Mouse (Mus musculus): ENCODE results near the gene Wdr47.
"Not testable (repeated sequence)": the region's sequence is repeated elsewhere in the genome, so short reads cannot be mapped to it uniquely, and the experiment has no call there.

Gene Wdr47

DNA sequence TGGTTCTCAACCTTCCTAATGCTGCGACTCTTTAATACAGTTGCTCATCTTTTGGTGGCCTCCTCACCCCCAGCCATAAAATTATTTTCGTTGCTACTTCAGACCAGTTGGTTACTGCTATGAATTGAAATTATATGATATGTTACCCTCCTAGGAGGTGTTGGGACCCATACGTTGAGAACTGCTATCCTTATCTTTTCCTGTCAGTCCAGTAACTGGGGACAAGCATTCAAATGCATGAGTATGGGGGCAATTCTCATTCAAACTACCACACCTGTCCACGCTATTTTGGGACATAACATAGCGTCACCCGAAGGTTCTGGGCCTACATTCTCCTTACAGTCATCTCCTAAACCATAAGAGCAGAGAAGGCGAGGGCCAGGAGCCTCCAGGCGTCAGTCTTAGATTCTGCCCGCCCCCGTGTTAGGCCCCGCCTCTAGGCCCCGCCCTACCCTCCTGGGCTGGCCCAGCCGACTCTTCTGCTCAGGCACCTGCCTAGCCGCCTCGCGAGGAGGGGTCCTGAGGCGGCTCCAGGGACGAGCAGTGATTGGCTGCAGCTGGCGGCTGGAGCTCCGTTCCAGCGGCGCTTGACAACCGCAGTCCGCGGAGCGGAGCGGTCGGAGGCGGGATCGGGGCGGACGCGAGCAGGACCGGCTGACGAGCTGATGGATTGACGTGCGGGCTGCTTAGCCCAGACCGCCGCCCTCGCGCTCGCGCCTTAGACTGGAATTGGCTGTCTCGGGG, at the start of gene Wdr47:
TSS of gene Wdr47 (plus strand) at position 494 of the 744 bp plus-strand sequence.
- peak; percentile 99 for DNase-seq (ENCODE audit: low read depth, low spot score)

DNA sequence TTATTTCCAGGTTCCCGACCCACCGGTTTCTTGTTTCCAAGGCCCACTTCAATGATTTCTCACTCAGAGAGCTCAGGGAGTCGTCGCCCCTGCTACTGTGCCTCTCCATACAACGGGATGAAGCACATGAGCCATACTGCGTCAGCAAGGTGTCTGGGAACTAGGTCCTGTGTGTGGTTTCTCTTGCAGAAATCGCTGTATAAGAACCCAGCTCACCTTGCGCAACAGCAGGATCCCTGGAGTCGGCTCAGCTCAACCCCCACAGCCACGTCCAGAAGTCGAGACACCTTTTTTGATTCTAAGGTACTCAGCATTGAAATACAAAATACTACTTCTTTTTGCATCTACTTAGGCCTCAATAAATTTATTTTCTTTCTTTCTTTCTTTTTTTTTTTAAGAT, 48.8 kb upstream of the Wdr47 start:
- no peak for DNase-seq (ENCODE audit: low read depth, low spot score)

DNA sequence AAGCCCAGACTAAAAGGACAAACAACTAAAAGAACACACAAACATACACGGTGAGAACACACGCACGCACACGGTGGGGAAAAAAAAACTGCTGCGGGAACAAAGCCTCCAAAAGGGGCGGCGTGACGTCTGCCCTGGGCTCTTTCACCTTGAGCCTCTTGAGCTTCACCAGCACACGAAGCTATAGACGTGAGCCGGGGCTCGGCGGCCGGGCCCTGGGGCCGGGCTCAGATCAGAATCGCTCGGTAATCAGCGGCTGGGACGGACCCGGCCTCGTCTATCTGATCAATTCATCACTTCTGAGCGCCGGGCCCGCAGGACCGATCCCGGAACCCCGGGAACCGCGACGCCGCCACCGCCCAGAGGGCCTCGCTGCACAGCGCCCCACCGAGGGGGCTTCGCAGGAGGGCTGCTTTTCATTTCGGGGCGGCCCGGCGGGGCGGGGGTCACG, 36.9 kb upstream of the Wdr47 start:
- DNase-seq (ENCODE audit: low read depth, low spot score) = no peak

DNA sequence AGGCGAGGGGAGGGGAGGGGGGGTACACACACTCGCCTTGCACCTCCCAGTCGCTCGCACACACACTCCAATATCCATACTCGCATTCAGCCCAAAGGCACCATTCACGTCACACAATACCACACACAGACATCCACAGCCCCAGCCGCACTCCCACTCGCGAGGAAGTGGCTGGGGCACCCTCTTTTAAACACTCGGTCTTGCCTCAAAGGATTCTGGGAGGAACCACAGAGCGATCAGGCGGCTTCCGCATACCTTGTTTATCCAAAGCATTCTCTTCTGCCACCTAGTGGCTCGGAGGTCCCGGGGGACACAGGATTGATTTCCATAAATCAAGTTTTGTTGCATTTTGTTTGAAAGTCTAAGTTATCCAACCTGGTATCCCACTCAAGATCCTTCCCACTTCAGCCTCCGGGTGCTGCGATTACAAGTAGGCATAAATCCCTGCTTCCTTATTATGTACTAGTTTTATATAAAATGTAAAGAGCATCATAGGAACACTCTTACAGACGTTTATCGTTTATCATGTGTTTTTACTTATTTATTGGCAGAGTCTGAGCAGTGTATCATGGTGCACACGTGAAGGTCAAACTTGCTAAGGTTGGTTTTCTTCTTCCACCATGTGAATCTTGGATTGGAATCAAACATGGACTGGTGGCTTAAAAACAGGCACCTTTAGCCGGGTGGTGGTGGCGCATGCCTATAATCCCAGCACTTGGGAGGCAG, 36.3 kb upstream of the Wdr47 start:
- DNase-seq (ENCODE audit: low read depth, low spot score) = peak; percentile 95

DNA sequence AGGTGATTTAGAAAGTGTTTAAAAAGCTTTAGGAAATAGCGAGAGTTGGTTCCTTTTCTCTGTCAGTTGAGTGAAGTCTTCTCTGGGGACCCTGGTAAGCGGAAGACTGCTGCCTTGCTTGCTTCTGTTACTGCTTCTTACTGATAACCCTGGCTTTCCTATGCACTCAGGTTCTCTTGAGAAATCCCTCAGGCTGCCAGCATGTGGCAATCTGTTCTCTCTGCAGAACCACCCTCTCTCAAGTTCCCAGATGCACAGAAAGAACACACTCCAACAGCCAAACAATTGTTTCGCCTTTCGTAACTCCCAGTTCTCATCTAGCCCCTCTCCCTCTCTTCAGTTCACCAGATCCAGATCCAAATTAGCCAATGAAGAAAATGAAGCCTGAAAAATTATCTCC, 33.2 kb upstream of the Wdr47 start:
- no peak for DNase-seq (ENCODE audit: low read depth, low spot score)

DNA sequence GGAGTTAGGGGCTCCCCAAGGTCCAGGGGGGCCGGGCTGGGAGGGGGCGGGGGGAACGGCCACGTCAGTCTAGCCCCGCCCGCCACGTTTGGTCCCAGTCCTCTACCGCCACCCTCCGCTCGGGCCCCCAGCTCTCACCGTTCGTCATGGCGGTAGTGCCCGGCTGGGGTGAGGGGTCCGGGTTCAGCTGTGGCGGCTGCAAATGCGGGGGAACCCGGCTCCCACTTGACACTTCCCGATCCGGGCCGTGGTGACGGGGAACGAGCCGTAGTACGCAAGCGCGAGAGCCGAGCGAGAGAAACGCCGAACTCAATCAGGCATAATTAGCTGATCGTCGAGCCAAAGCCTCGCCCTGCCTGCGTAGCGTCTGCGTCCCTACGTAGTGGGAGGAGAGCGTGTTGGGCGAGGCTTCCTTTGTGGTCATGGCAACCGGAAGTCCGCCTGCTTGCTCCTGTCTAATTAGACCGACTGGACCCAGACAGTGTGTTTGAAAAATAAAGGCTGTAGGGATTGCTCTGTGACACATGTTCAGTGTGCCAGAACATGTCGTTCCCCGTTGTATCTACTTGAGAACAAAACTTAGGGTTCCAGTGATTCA, 28.8 kb upstream of the Wdr47 start, which contains the start of gene Tmem167b:
TSS of gene Tmem167b (minus strand) at position 334 of the 598 bp plus-strand sequence.
- DNase-seq (ENCODE audit: low read depth, low spot score) = peak; percentile 99

DNA sequence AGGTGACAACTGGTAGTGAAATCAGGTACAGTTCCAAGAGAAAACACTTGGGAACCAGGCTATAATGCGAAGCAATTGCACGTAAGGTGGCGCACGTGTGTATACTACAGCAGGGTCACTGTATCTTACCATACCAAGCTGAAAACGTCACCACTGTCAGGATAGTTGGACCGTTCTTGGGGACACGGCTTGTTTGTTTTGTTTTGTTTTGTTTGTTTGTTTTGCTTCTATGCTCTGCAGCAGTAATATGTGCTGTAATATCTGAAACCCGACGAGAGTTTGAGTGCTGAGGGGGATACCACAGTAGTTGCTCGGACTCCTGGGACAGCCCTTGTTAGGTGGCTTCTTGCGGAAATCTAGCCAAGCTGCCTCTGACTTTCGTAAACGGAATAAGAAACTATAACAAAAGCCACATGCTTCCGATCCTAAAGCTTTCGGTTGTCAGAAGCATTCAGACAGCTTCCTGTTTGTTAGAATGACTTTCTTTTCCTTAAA, 28.3 kb upstream of the Wdr47 start:
- DNase-seq (ENCODE audit: low read depth, low spot score) = no peak

DNA sequence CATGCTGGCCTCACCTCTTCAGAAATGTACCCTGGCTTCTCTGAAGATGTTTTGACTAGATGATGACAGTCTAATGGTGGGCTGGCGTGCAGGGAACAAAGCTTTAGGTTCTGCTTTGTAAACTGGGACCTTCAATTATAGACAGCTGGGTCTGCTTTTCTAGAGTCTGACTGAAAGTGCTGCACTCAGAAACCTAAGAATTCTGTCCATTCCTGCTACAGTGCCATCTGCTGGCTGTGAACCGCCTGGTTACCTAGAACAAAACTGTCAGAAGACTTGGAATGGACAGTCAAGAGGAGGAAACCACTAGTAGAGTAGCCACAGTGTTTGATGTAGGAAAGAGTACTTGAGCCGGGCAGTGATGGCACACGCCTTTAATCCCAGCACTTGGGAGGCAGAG, 27.8 kb upstream of the Wdr47 start:
- peak; percentile 87 for DNase-seq (ENCODE audit: low read depth, low spot score)

DNA sequence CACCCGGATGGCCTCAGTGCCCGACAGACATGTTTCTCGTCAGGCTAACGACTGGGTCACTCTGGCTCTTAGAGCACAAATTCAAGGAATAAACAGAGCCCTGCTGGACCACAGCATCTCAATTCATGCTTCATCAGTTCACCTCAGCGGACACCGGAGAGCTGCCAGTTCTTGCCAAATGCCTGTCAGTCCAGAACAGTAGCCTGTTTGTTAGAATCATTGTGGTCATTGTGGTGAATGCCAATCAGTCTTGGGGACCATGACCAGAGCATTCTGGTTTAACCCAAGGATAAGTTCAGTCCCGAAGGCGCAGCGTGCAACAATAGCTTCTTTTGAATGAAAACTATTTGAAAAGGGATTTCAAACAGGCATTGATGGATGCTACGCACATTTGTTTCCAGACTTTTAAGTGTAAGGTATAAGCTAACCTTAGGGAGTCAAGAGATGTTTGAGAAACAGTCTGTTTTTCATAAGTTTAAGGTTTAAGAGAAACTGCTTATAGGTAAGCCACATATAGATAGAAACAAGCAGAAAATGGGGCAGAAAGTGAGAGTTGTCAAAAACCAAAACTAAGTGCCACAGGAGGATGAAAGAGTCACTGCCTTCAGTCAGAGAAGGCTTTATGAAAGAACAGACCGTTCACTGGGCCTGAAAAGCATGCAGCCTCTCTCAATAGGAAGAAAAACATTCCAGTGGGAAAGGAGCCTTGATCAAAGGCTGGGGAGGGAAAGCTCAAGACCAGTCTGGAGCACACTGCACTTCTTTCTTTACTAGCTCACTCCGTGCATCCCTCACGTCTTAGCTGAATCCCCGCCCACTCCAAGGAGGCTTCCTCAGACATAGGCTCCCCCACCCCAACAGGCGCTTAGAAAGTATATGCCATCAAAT, 22.8 kb upstream of the Wdr47 start:
- DNase-seq (ENCODE audit: low read depth, low spot score) = no peak

DNA sequence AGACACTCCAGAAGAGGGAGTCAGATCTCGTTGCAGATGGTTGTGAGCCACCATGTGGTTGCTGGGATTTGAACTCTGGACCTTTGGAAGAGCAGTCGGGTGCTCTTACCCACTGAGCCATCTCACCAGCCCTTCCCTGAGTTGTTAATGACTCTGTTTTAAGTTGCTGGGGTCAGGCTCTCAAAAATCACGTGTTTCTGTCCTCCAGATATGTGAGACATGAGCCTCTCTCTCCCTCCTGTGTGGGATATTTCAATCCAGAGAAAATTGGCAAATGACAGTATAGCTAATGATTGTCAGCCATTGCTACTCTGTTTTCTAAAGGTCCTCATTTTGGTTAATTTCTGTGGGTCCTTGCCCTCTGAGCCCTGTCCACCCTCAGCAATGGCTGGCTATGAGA, 21.4 kb upstream of the Wdr47 start:
- not testable (repeated sequence) for DNase-seq (ENCODE audit: low read depth, low spot score)

DNA sequence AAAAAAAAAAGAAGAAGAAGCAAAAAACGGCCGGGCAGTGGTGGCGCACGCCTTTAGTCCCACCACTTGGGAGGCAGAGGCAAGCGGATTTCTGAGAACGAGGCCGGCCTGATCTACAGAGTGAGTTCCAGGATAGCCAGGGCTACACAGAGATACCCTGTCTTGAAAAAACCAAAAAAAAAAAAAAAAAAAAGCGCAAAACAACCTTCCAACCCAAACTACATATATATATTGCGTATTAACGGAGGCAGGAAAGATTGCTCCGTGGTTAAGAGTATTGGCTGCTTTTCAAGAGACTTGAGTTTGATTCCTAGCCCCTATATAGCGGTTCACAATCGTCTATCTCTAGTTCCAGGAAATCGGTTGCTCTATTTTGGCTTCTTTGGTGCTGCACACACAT, 20.3 kb upstream of the Wdr47 start:
- no peak for DNase-seq (ENCODE audit: low read depth, low spot score)

DNA sequence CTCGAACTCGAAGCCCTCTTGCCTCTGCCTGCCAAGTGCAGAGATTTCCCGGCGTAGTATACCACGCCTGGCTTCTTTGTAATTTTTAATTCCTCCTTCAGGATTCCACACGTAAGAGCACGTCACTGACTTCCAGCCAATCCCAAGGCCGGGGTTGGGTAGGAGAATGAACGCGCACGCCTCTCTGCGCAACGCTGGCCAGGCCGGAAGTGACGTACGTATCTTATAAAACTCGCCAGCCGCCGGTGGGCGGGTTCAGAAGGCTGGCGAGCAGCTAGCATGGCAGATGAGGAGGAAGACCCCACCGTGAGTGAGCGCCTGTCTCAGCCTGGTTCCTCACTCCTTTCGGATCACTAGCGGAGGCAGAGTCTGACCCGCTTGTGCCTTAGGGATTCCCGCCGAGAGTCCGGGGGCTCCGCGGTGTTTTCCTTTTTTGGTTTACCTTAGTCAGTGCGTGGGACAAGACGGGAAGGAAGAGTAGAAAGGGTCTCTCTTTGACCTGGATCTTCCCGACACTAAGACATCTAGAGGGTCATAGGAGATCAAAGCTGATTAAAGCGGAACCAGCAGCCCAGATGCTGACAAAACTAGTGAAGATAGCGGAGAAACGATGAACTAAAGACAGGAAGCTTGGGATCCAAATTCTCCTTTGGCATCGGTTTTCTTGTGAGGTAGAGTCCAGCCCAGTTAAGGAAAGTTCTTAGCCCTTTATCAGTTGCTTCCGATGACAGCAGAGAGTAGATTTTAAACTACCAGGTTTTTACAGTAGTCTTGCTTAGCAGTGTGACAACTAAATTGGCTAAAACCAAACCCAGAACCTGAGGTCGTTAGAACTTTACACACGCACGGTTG, 19.4 kb upstream of the Wdr47 start, which contains the start of gene Taf13:
TSS of gene Taf13 (plus strand) at position 256 of the 852 bp plus-strand sequence.
- DNase-seq (ENCODE audit: low read depth, low spot score) = peak; percentile 98

DNA sequence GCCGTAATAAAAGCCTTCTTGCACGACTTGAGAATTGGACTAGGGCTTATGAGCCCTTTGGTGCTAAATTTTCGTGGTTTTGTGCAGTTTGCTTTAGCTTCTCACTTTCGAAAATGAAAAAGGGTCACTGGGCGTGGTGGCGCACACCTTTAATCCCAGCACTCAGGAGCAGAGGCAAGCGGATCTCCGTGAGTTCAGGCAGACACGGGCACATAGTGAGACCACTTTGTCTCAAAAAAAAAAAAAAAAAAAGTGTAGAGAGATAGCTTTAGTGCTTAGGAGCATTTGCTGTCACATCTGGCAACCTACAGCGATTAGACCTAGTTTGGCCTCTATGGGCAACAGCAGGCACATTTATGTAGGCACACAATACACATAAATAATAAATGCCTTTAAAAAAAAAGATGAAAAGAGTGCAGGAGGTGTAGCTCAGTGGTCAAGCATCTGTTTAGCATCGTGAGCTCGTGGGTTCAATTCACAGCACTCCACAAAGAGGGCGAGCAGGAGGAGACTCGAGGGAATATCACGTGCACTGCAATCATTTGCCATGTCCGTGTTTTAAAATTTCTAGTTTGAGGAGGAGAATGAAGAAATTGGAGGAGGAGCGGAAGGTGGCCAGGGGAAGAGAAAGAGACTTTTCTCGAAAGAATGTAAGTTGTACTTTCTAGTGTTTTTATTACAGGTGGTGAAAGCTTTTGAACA, 18.6 kb upstream of the Wdr47 start:
- peak; percentile 31 for DNase-seq (ENCODE audit: low read depth, low spot score)

DNA sequence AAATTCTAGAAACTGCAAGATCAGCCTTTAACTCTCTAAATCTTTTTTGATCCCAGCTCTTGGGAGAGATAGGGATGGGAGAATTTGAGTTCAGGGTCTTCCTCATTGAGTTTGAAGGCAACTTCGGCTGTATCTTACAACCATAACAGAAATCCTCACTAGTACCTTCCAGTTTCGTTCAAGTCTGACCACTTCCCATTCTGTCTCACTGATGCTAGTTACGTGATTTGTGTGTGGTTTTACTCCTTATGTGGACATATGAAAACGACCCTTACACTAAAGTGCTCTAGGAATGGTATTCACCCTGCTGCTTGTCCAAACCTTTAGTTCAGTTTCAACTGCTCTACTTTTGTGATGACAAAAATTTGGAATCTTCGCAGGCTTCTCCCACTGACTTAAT, 17.1 kb upstream of the Wdr47 start:
- DNase-seq (ENCODE audit: low read depth, low spot score) = peak; percentile 63

DNA sequence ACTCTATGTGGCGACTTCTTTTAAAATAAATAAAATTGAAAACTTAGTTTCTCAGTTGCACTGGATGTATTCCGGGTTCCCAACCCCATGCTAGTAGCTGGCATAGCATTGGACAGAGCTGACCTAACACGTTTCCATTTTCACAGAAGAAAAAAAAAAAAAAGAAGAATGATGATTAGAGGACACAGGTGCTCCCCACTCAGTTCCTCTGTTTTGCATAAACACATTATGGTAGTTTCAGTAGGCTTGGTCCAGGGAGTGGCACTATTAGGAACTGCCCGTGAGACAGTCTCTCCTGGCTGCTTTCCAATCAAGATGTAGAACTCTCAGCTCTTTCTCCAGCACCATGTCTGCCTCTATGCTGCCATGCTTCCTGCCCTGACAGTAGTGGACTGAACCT, 6.5 kb upstream of the Wdr47 start:
- DNase-seq (ENCODE audit: low read depth, low spot score) = peak; percentile 64

DNA sequence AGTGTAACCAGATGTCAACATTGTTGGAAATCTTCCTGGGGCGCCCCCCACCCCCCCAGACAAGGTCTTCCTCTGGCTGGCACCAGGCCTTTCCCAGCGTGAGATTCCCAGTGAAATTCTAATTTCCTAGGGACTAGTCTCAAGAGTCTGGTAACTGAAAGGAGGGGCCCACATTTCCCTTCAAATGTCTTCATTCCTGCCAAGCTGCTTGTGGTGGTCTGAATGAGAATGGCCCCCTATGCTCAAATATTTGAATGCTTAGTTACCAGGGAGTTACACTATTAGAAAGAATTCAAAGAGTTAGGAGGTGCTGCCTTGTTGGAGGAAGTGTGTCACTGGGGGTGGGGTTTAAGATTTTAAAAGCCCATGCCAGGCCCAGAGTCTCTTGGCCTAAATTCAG, 2.6 kb upstream of the Wdr47 start:
- DNase-seq (ENCODE audit: low read depth, low spot score) = no peak

DNA sequence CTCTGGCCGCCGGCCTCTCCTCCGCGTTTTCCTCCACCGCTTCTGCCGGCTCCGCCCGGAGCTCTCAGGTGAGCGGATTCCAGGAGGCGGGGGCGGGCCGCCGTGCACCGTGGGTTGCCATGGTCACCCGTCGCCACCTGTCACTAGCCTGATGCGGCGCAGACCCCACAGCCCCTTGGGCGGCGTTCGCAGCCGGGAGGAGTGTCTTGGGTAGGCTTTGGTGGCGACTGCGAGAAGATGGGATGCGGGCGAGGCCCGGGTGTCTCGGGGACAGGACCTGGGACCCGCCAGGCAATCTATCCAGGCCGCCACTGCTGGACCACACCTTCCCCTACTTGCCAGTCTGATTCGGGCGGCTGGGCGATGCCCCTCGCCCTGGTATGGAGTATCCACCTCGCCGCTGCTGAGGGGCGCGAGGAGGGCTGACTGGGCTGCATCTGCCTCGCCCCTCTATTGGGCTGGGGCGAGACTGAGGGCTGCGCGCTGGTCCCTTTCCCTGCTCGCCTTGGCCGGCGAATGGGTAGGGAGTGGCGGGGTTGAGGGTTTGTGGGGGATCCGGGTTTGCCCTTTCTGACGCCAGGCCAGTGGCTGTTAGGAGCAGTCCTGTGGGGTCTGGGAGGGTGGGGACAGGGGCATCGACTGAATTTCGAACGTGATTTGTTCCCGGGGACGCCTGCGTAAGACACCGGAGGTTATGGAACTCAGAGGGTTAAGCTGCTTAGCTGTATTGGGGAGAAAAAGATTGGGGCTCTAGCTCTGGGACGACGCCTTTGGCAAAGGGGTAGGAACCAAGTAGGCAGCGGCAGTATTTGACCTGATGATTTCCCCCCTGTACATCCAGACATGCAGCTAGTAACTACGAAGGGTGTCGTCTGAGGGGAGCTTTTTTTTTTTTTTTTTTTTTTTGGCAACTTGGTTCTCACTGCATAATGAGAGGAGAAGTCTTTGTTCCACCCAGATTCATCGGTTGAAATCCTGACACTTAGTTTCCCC, 747 bp downstream of the Wdr47 start:
- DNase-seq (ENCODE audit: low read depth, low spot score) = no peak

DNA sequence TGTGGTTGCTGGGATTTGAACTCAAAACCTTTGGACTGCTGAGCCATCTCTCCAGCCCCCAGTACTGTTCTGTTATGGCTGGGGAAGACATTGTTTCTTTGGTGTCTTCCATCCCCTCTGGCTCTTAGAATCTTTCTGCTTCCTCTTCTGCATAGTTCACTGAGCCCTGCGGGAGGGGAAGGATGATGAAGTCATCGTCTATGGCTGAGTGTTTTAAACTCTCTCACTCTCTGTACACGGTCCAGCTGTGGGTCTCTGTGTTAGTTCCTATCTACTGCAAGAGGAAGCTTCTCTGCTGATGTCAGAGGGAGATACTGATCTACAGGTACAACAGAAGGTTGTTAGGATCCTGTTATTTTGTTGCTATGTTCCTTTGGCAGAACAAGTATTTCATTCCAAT, 17.8 kb downstream of the Wdr47 start:
- peak; percentile 63 for DNase-seq (ENCODE audit: low read depth, low spot score)

DNA sequence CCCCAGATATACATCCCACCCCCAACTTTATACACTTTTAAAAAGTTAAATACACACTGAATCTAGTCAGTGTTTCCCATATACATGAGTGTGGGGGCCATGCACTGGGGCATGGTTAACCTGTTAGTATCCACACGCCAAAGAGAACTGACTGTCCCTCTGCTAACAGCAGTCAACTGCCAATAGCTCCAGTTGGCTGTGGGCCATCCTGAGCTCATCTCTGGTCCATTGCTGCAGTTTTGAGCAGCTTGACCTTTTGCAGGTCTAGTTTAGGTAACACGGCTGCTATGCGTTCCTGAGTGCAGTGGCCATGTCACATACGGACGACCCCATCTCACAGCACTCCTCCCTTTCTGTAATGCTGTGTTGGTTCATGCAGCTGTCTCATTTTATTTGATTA, 43.7 kb downstream of the Wdr47 start:
- no peak for DNase-seq (ENCODE audit: low read depth, low spot score)

All from A20 (cell line).